Mouse (Mus musculus): ENCODE data around the gene Brd7.
A peak's percentile ranks its signal among the peaks of the same experiment; 100 is the strongest.

The Brd7 gene

GRCm38 (mm10) chr8:88307736-88308135 is 54.3 kb downstream of the Brd7 start:
- no peak for DNase-seq

- DNase-seq: no peak
Observed at GRCm38 (mm10) chr8:88306511-88306910, 55.5 kb downstream of the Brd7 start.

- peak in 1 of 2 experiments; percentile 55 for DNase-seq
Observed at GRCm38 (mm10) chr8:88305814-88306213, 56.2 kb downstream of the Brd7 start.

- no peak for DNase-seq
Observed at GRCm38 (mm10) chr8:88301589-88302437, 60.2 kb downstream of the Brd7 start.

- DNase-seq: no peak
Observed at GRCm38 (mm10) chr8:88299907-88300603, 61.9 kb downstream of the Brd7 start.

GRCm38 (mm10) chr8:88298733-88299103 is 63.3 kb downstream of the Brd7 start:
- no peak for DNase-seq

GRCm38 (mm10) chr8:88297976-88298732 is 63.8 kb downstream of the Brd7 start:
- no peak for DNase-seq

GRCm38 (mm10) chr8:88294977-88295376 is 67.0 kb downstream of the Brd7 start:
- no peak for DNase-seq

GRCm38 (mm10) chr8:88293590-88294356 is 68.2 kb downstream of the Brd7 start:
- peak in 1 of 2 experiments; percentile 64 for DNase-seq

GRCm38 (mm10) chr8:88292926-88293325 is 69.1 kb downstream of the Brd7 start:
- no peak for DNase-seq

GRCm38 (mm10) chr8:88291305-88291690 is 70.7 kb downstream of the Brd7 start:
- no peak for DNase-seq

- peak in 1 of 2 experiments; percentile 71 for DNase-seq
Observed at GRCm38 (mm10) chr8:88290326-88291304, 71.4 kb downstream of the Brd7 start.

- peak in 1 of 2 experiments; percentile 66 for DNase-seq
Observed at GRCm38 (mm10) chr8:88289901-88290300, 72.1 kb downstream of the Brd7 start.

- DNase-seq: peak in 1 of 2 experiments; percentile 73
Observed at GRCm38 (mm10) chr8:88288622-88289242, 73.3 kb downstream of the Brd7 start.

GRCm38 (mm10) chr8:88286421-88286960 is 75.5 kb downstream of the Brd7 start:
- no peak for DNase-seq

GRCm38 (mm10) chr8:88285469-88286356 is 76.3 kb downstream of the Brd7 start:
- DNase-seq: no peak

- no peak for DNase-seq
Observed at GRCm38 (mm10) chr8:88284738-88285137, 77.3 kb downstream of the Brd7 start.

GRCm38 (mm10) chr8:88283243-88284115 is 78.5 kb downstream of the Brd7 start:
- DNase-seq: no peak

All from thymus, adult 18-20 months (tissue).